In the genomic region with DNA sequence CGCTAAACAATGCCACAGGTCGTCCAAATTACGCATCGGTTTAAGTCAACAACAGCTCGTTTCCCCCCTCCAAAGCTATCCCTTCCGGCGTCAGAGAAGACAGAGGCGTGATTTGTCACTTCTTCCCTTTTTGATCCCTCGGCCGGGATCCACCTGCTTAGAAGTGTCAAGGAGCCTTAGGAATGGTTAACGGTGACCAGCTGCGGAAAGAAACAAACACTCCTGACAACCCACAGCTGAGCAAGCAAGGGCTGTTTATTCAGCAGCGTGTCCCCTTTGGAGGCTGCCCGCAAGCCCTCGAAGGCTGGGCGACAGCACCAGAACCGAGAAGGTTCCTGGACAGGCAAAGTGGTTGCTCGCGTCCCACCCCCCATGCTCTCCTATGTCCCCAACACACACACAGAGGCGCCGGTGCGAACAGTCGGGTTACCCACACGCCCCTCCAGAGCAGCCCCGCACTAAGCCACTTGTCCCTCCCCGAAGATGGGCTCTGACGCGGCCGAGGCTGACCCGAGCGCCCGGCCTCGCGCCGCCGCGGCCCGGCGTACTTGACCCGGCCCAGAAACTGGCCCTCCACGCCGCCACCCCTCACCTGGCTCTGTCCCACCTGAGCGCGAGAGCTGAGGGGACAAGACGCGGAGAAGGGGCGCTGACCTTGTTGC, we compare ENCODE assay signal across 8 mouse cellular contexts. TPM values are rescaled to one million over a fixed set of nuclear protein-coding genes. Genes with fewer than 3 reads are reported as not detected.
DNase-seq lines count a peak whose midpoint lies in the region; ATAC-seq and TF ChIP-seq lines count a peak whose summit lies in the region.

No protein-coding gene starts in this region.

- peak overlapping the region; percentile 99 for H3K9ac ChIP-seq in heart, embryonic 11.5 days (ENCODE audit: low read depth, low read length)
- H3K9ac ChIP-seq in kidney, embryonic 16.5 days (replicated peaks; ENCODE audit: low read length): peak overlapping the region; percentile 87
- H3K9ac ChIP-seq in liver, embryonic 14.5 days (replicated peaks): peak overlapping the region; percentile 100

- under 1% methylated on average over 45 of the region's 47 CpGs for WGBS in heart, embryonic 11.5 days (ENCODE audit: insufficient replicate concordance)
- WGBS in kidney, embryonic 16.5 days: under 1% methylated on average over 47 of the region's 47 CpGs
- under 1% methylated on average over 47 of the region's 47 CpGs for WGBS in liver, embryonic 14.5 days (ENCODE audit: insufficient replicate concordance)

- H3K4me1 ChIP-seq in embryonic fibroblast, embryonic 13.5 days (ENCODE audit: control insufficient read depth, insufficient read depth, low read length): peaks cover 5% of the 10 kb centered on the region
- H3K4me1 ChIP-seq in heart, embryonic 11.5 days (ENCODE audit: control insufficient read depth, insufficient read depth, low read length): peaks cover 12% of the 10 kb centered on the region
- H3K4me1 ChIP-seq in kidney, embryonic 16.5 days (ENCODE audit: insufficient read depth, low read length): peaks cover 13% of the 10 kb centered on the region
- H3K4me1 ChIP-seq in liver, embryonic 14.5 days (replicated peaks; ENCODE audit: control insufficient read depth in 2 of 2, insufficient read depth in 2 of 2, low read length in 1 of 2): peaks cover 38 to 43% of the 10 kb centered on the region in 2 experiments

- no peak overlapping the region for H3K27ac ChIP-seq in embryonic fibroblast, embryonic 13.5 days (ENCODE audit: insufficient read depth, low read length)
- peak overlapping the region; percentile 94 for H3K27ac ChIP-seq in heart, embryonic 11.5 days (ENCODE audit: low read depth, low read length)
- peak overlapping the region; percentile 66 for H3K27ac ChIP-seq in kidney, embryonic 16.5 days (ENCODE audit: low read length)
- H3K27ac ChIP-seq in liver, embryonic 14.5 days: peak overlapping the region; percentile 89

- DNase-seq in ZHBTc4 (ENCODE audit: low read depth, low spot score): peak; percentile 67
- DNase-seq in liver, embryonic 14.5 days (ENCODE audit: low read depth in 3 of 3, low spot score in 3 of 3): no peak
- DNase-seq in neural tube, embryonic 10.5 days (ENCODE audit: extremely low spot score, low spot score): peak; percentile 62
- DNase-seq in testis, postnatal 14 days (ENCODE audit: low spot score): peak; percentile 78

- H3K4me3 ChIP-seq in embryonic fibroblast, embryonic 13.5 days (ENCODE audit: insufficient read depth, low read length): peak overlapping the region; percentile 97
- H3K4me3 ChIP-seq in heart, embryonic 11.5 days (ENCODE audit: low read depth, low read length): peak overlapping the region; percentile 99
- peak overlapping the region; percentile 72 for H3K4me3 ChIP-seq in kidney, embryonic 16.5 days (ENCODE audit: low read length)
- H3K4me3 ChIP-seq in liver, embryonic 14.5 days (ENCODE audit: insufficient read depth in 1 of 2, low read depth in 2 of 2, low read length in 2 of 2): peak overlapping the region; percentile 99 to 100

- no peaks in the 10 kb centered on the region for H3K9me3 ChIP-seq in heart, embryonic 11.5 days (replicated peaks; ENCODE audit: control insufficient read depth, low read length)
- no peaks in the 10 kb centered on the region for H3K9me3 ChIP-seq in kidney, embryonic 16.5 days (ENCODE audit: low read length)
- H3K9me3 ChIP-seq in liver, embryonic 14.5 days (ENCODE audit: control insufficient read depth, low read length): no peaks in the 10 kb centered on the region

- no peak for TF ChIP-seq CTCF in embryonic fibroblast, embryonic 13.5 days (IDR thresholded peaks at IDR 0.05; ENCODE audit: borderline replicate concordance, insufficient read depth, low read length)
- TF ChIP-seq CTCF in liver, embryonic 14.5 days (IDR thresholded peaks at IDR 0.05; ENCODE audit: low read depth): no peak

- H3K4me2 ChIP-seq in heart, embryonic 11.5 days: peak overlapping the region; percentile 87
- H3K4me2 ChIP-seq in kidney, embryonic 16.5 days (replicated peaks; ENCODE audit: low read depth, low read length): peak overlapping the region; percentile 90
- H3K4me2 ChIP-seq in liver, embryonic 14.5 days (ENCODE audit: low read depth): peak overlapping the region; percentile 88

- H3K27me3 ChIP-seq in heart, embryonic 11.5 days (ENCODE audit: control insufficient read depth, insufficient read depth, low read length): no peaks in the 10 kb centered on the region
- no peaks in the 10 kb centered on the region for H3K27me3 ChIP-seq in kidney, embryonic 16.5 days (ENCODE audit: insufficient read depth, low read length)
- H3K27me3 ChIP-seq in liver, embryonic 14.5 days (ENCODE audit: control insufficient read depth, insufficient read depth, low read length): no peaks in the 10 kb centered on the region

- TF ChIP-seq POLR2A in embryonic fibroblast, embryonic 13.5 days (IDR thresholded peaks at IDR 0.05; ENCODE audit: low read depth, low read length): 0 out of 2 replicates have a peak, but pooled peaks have one; percentile 20

- no peak for TF ChIP-seq EP300 in liver, embryonic 14.5 days (IDR thresholded peaks at IDR 0.05; ENCODE audit: low read depth)

- H3K36me3 ChIP-seq in heart, embryonic 11.5 days (ENCODE audit: control insufficient read depth, insufficient read depth, low read length): peaks cover 3% of the 10 kb centered on the region; the same call in 1 of the 2 replicates
- H3K36me3 ChIP-seq in kidney, embryonic 16.5 days (ENCODE audit: insufficient read depth, low read length): peaks cover 5% of the 10 kb centered on the region; the same call in 1 of the 2 replicates
- peaks cover 19% of the 10 kb centered on the region for H3K36me3 ChIP-seq in liver, embryonic 14.5 days (replicated peaks; ENCODE audit: control insufficient read depth, insufficient read depth, low read depth)

- ATAC-seq in CD4-positive, CD25-positive, alpha-beta regulatory T cell, adult 4 months: peak; percentile 45
- ATAC-seq in heart, embryonic 11.5 days (replicated peaks; ENCODE audit: insufficient number of reproducible peaks, low FRiP score, low TSS enrichment): peak; percentile 75
- peak; percentile 74 for ATAC-seq in kidney, embryonic 16.5 days (ENCODE audit: low FRiP score, low TSS enrichment)
- ATAC-seq in liver, embryonic 14.5 days (ENCODE audit: insufficient read depth): peak; percentile 61

RNA-seq across cellular contexts. Expression of a gene that starts 0.6 kb away (rescaled TPM):
- polyA plus RNA-seq in CD4-positive, CD25-positive, alpha-beta regulatory T cell, adult 4 months (2017; shearing (Covaris generic)): 10 to 100 TPM in 1 of 2 experiments, 1 to 10 TPM in 1; 6.6 to 14.5 TPM
- polyA plus RNA-seq in embryonic fibroblast, embryonic 13.5 days (2011; ENCODE audit: insufficient read length, low read depth, missing spikeins): 165 and 189 TPM in 2 replicates
- 89.6 and 96.3 TPM in 2 replicates for polyA plus RNA-seq in heart, embryonic 11.5 days (2014; fragmentation: Nextera tagmentation; extraction: Ambion mirVana)
- polyA plus RNA-seq in kidney, embryonic 16.5 days (2015; fragmentation: Nextera tagmentation; extraction: Ambion mirVana): 74.4 and 79.8 TPM in 2 replicates
- polyA plus RNA-seq in liver, embryonic 14.5 days (2012; rRNA removed): 40.9 and 69.6 TPM in 2 replicates
- polyA plus RNA-seq in liver, embryonic 14.5 days (2014; fragmentation: Nextera tagmentation; extraction: Ambion mirVana): 145 and 153 TPM in 2 replicates

RNA-seq across cellular contexts. Expression of a gene that starts 1.6 kb away (rescaled TPM):
- not detected for polyA plus RNA-seq in CD4-positive, CD25-positive, alpha-beta regulatory T cell, adult 4 months (2017; shearing (Covaris generic))
- polyA plus RNA-seq in embryonic fibroblast, embryonic 13.5 days (2011; ENCODE audit: insufficient read length, low read depth, missing spikeins): 2.2 and 2.3 TPM in 2 replicates
- 4.3 and 4.4 TPM in 2 replicates for polyA plus RNA-seq in heart, embryonic 11.5 days (2014; fragmentation: Nextera tagmentation; extraction: Ambion mirVana)
- polyA plus RNA-seq in kidney, embryonic 16.5 days (2015; fragmentation: Nextera tagmentation; extraction: Ambion mirVana): 0.73 and 1.3 TPM in 2 replicates
- polyA plus RNA-seq in liver, embryonic 14.5 days (2012; rRNA removed): 1.8 and 2.4 TPM in 2 replicates
- polyA plus RNA-seq in liver, embryonic 14.5 days (2014; fragmentation: Nextera tagmentation; extraction: Ambion mirVana): 1.8 and 1.9 TPM in 2 replicates

Comparison
In these comparisons a context has a peak if more than half of its experiments do, and no peak if none do; other contexts are left out.
1. DNase-seq: peak in ZHBTc4 (single experiment), neural tube, embryonic 10.5 days (single experiment) and testis, postnatal 14 days (single experiment); none in liver, embryonic 14.5 days (0 of 3).
2. Peak in every context shown above with its lines, with median percentiles within 50 percentile points of each other: ATAC-seq, H3K4me3 ChIP-seq, H3K4me2 ChIP-seq and H3K9ac ChIP-seq.